Mouse (Mus musculus) right cerebral cortex, postnatal 14 days (tissue): Measurements from ENCODE around the gene Gzma.

Experiments used
- DNase-seq: peaks from one replicate; pipeline ENCODE4 v3.0.0; 2022

The Gzma gene

DNA sequence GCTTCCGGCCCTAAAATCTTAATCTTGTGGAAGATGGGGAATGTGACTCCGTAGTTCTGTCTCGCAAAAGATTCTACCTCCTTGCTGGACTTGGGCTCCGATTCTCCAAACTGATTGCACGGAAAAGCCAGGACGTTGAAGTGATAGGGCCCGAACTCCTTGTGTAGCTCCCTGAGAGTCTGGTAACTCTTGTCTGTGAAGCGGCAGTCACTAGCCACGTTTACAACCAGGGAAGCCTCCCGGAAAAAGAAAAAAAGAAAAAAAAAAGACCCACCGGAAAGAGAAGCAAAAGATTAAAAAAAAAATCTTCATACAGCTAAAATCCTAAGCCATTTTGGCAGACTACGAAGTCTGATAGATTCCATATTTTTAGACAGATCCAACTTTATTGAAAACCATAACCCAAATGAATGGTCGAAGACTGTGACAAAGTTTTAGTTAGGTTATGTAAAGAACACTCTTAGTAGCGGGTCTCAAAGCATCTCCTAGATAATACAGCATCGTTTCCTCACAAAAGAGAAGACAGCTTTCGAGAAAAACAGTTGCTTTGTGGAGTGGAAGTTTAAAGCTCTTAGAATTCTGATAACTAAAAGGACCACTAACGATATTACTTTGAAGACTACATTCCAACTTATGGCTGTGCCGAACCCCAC is 55.2 kb downstream of the Gzma start:
- DNase-seq, result no peak

DNA sequence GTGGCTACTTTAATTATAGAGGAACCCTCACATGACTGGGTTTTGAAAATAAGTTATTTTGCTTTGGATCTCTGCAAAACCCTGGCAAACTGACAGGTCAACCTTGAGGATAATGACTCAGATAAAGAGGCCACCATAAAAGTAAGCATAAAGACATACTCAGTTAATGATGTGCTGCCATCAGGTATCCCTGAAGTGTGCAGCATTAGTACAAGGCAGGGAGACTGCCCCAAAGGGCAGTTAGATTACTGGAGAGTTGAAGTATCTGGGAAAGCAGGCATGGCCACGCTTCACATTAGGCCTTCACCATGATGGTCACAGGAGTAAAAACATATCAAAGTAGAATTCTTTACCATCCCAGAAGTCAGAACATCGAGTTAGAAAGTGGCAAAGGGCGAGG is 55.9 kb downstream of the Gzma start:
- DNase-seq, result no peak
